Comparison of ENCODE assay signal across 9 mouse cellular contexts in genomic region chr5:150468431-150468830, GRCm38 (mm10). TPM values are rescaled to one million over a fixed set of nuclear protein-coding genes. Genes with fewer than 3 reads are reported as not detected.
A peak's percentile ranks its signal among the peaks of the same experiment; 100 is the strongest.
DNase-seq lines count a peak whose midpoint lies in the region; ATAC-seq and TF ChIP-seq lines count a peak whose summit lies in the region.
"Had no signal": no experiment of that assay in that cellular context is flagged by ENCODE, and none has a peak within 500 bp of the region (broad histone marks: within the 10 kb centered on the region; RNA-seq: fewer than 3 reads in every experiment).

No protein-coding gene starts in this region.

- no peak overlapping the region for H3K4me3 ChIP-seq in layer of hippocampus, adult 2 months
- H3K4me3 ChIP-seq in heart, embryonic 16.5 days (ENCODE audit: low read length) = no peak overlapping the region
- H3K4me3 ChIP-seq in liver, adult 2 months (ENCODE audit: insufficient read depth, low read depth, low read length) = no peak overlapping the region
- H3K4me3 ChIP-seq in megakaryocyte, embryonic 14.5 days (replicated peaks) = peak overlapping the region; percentile 23
- H3K4me3 ChIP-seq in midbrain, embryonic 10.5 days = no peak overlapping the region

- peaks cover 10% of the 10 kb centered on the region for H3K4me1 ChIP-seq in heart, embryonic 16.5 days (ENCODE audit: control insufficient read depth, insufficient read depth, low read length)
- H3K4me1 ChIP-seq in liver, adult 2 months (ENCODE audit: control insufficient read depth, insufficient read depth, low read length) = no peaks in the 10 kb centered on the region; the same call in 1 of the 2 replicates
- H3K4me1 ChIP-seq in megakaryocyte, embryonic 14.5 days = peaks cover 23% of the 10 kb centered on the region
- peaks cover 6% of the 10 kb centered on the region for H3K4me1 ChIP-seq in midbrain, embryonic 10.5 days

- no peak for TF ChIP-seq CTCF in layer of hippocampus, adult 2 months (conservative IDR thresholded peaks at IDR 0.05)
- no peak for TF ChIP-seq CTCF in liver, adult 2 months (IDR thresholded peaks at IDR 0.05; ENCODE audit: low read depth, low read length)

- H3K4me2 ChIP-seq in heart, embryonic 16.5 days (ENCODE audit: low read depth, low read length) = no peak overlapping the region

- no peak for DNase-seq in layer of hippocampus, adult 2 months (ENCODE audit: low spot score in 2 of 2)
- DNase-seq in layer of hippocampus, adult 8-10 months (ENCODE audit: low spot score in 2 of 2) = no peak
- DNase-seq in liver, adult 2 months (ENCODE audit: extremely low read depth, low read depth, low spot score) = peak; percentile 7
- DNase-seq in neural tube, embryonic 10.5 days (ENCODE audit: extremely low spot score, low spot score) = no peak
- no peak for DNase-seq in midbrain, embryonic 10.5 days (ENCODE audit: low spot score)
- no peak for DNase-seq in Muller cell, postnatal 12 days (ENCODE audit: inconsistent ontology term)

- peak overlapping the region; percentile 46; the same call in 1 of the 2 replicates for H3K27ac ChIP-seq in layer of hippocampus, adult 2 months
- H3K27ac ChIP-seq in heart, embryonic 16.5 days (ENCODE audit: low read length) = peak overlapping the region; percentile 59
- peak overlapping the region; percentile 79 for H3K27ac ChIP-seq in liver, adult 2 months (replicated peaks; ENCODE audit: insufficient read depth, low read depth, low read length)
- H3K27ac ChIP-seq in midbrain, embryonic 10.5 days (replicated peaks) = no peak overlapping the region

- H3K9me3 ChIP-seq in heart, embryonic 16.5 days (replicated peaks; ENCODE audit: control insufficient read depth, low read length) = no peaks in the 10 kb centered on the region
- no peaks in the 10 kb centered on the region for H3K9me3 ChIP-seq in megakaryocyte, embryonic 14.5 days
- H3K9me3 ChIP-seq in midbrain, embryonic 10.5 days (replicated peaks) = no peaks in the 10 kb centered on the region

- no peaks in the 10 kb centered on the region for H3K79me2 ChIP-seq in liver, adult 2 months (ENCODE audit: control insufficient read depth, insufficient read depth, low read length)

- peak; percentile 29 for ATAC-seq in heart, embryonic 16.5 days (replicated peaks; ENCODE audit: extremely low read depth, insufficient read depth, low FRiP score)

- no peak overlapping the region for H3K9ac ChIP-seq in heart, embryonic 16.5 days (ENCODE audit: low read length)
- no peak overlapping the region for H3K9ac ChIP-seq in liver, adult 2 months (ENCODE audit: low read depth, low read length)

- 55% methylated on average over 6 of the region's 6 CpGs for WGBS in heart, embryonic 16.5 days
- WGBS in liver, adult 2 months = 70% methylated on average over 6 of the region's 6 CpGs
- 78% methylated on average over 6 of the region's 6 CpGs for WGBS in midbrain, embryonic 10.5 days

- no peak for TF ChIP-seq POLR2A in liver, adult 2 months (IDR thresholded peaks at IDR 0.05; ENCODE audit: extremely low read depth, insufficient read depth, low read length)

- no peaks in the 10 kb centered on the region for H3K27me3 ChIP-seq in heart, embryonic 16.5 days (ENCODE audit: control insufficient read depth, insufficient read depth, low read length)
- no peaks in the 10 kb centered on the region for H3K27me3 ChIP-seq in liver, adult 2 months (ENCODE audit: control insufficient read depth, insufficient read depth, low read length)
- H3K27me3 ChIP-seq in megakaryocyte, embryonic 14.5 days (replicated peaks) = no peaks in the 10 kb centered on the region
- no peaks in the 10 kb centered on the region for H3K27me3 ChIP-seq in midbrain, embryonic 10.5 days (ENCODE audit: low read depth, poor library complexity, severe bottlenecking)

- peaks cover 42% of the 10 kb centered on the region for H3K36me3 ChIP-seq in heart, embryonic 16.5 days (ENCODE audit: control insufficient read depth, insufficient read depth)
- H3K36me3 ChIP-seq in liver, adult 2 months (ENCODE audit: control insufficient read depth, insufficient read depth, low read length) = no peaks in the 10 kb centered on the region
- H3K36me3 ChIP-seq in megakaryocyte, embryonic 14.5 days (replicated peaks; ENCODE audit: low read length) = peaks cover 39% of the 10 kb centered on the region
- no peaks in the 10 kb centered on the region for H3K36me3 ChIP-seq in midbrain, embryonic 10.5 days

RNA-seq across cellular contexts. Expression of gene Zar1l, which starts 49.5 kb away (rescaled TPM):
- total RNA-seq in layer of hippocampus, adult 2 months (2021) = not detected
- under 1 TPM in 1 of 4 experiments, not detected in 3; 0.43 TPM for total RNA-seq in layer of hippocampus, adult 8-10 months (2022)
- not detected in 2 replicates for polyA plus RNA-seq in heart, embryonic 16.5 days (2015; fragmentation: Nextera tagmentation; extraction: Ambion mirVana)
- total RNA-seq in liver, adult 2 months (2014; rRNA removed) = not detected in 2 replicates
- not detected in 2 replicates for polyA plus RNA-seq in liver, adult 2 months (2012; rRNA removed)
- polyA plus RNA-seq in megakaryocyte, embryonic 14.5 days (2012; ENCODE audit: insufficient read depth, low replicate concordance) = not detected in 2 replicates
- not detected in 2 replicates for polyA plus RNA-seq in midbrain, embryonic 10.5 days (2016; fragmentation: Nextera tagmentation; extraction: Ambion mirVana)
- polyA plus RNA-seq: large intestine, adult 2 months had no signal

RNA-seq across cellular contexts. Expression of gene Brca2, which starts 54.0 kb away (rescaled TPM):
- 1 to 10 TPM; 6.6 to 9.7 TPM for total RNA-seq in layer of hippocampus, adult 2 months (2021)
- 10 to 100 TPM in 1 of 4 experiments, 1 to 10 TPM in 3; 5.9 to 10.4 (median 6.8) TPM for total RNA-seq in layer of hippocampus, adult 8-10 months (2022)
- polyA plus RNA-seq in heart, embryonic 16.5 days (2015; fragmentation: Nextera tagmentation; extraction: Ambion mirVana) = 13.8 and 15.1 TPM in 2 replicates
- total RNA-seq in liver, adult 2 months (2014; rRNA removed) = 2.6 and 3.2 TPM in 2 replicates
- 0.62 and 0.86 TPM in 2 replicates for polyA plus RNA-seq in liver, adult 2 months (2012; rRNA removed)
- polyA plus RNA-seq in megakaryocyte, embryonic 14.5 days (2012; ENCODE audit: insufficient read depth, low replicate concordance) = 1.9 and 11.7 TPM in 2 replicates
- polyA plus RNA-seq in midbrain, embryonic 10.5 days (2016; fragmentation: Nextera tagmentation; extraction: Ambion mirVana) = 34.9 and 36.1 TPM in 2 replicates
